Mouse (Mus musculus): ENCODE results near the gene Tmem242.
"Not testable (repeated sequence)": the region's sequence is repeated elsewhere in the genome, so short reads cannot be mapped to it uniquely, and the experiment has no call there.

Tmem242 gene

DNA sequence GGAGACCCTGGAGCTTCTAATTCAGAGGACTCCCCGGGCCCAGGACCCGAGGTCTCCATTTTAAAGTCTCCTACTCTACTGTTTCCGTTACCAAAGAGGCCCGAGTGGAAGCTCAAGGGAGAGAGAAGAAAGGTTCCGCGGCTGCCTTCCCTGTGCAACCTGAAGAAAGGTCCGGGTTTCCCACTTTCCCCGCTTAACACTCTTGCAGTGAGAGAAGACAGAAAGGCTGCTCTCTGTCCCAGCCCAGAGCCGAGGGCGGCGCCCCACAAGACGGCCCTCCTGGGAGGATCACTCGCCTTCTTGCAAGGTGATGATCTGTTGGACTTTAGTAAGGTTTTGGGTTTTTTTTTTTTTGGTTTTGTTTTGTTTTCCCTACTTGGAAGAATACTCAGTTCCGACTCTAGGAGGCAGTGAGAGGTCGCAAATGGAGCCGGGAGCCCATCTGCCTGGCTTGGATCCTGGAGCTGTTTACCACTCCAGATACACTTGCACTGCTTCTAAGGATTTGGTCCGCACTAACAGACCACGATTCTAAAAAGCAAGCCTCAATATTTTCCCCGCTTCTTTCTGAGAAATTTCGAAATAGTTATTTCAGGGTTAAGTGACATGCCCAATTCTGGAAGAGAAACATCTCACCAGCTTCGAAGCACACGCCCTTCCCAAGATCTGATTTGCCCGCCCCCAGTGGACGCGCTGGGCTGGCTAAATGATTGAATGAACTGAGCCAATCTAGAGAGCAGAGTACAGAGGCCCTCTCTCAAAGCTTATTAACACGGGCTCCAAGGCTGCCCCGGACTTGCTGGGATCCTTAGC lies at the start of gene Tmem242:
Tmem242 (minus strand) TSS at position 101 of the 813 bp plus-strand sequence.
- peak; percentile 92 to 96 for DNase-seq (ENCODE audit: low spot score in 2 of 2)

DNA sequence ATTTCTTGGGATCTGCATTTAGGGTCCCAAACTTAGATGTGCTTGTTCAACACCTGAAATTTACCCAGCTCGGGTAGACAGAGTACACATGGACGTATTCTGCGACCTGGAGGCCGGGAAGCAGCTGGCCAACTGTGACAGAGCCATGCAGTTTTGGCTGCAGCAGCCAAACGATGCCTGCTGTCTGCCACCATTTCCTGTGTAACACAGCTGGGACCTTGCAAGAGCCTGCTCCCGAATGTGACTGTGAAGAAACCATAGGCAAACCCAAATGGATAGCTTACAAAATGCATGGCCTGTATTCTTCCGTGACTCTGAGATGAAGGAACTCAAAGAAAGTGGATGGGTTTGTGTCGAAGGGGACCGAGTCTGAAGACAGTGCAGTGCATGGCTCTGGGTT lies 48.1 kb upstream of the Tmem242 start:
- DNase-seq (ENCODE audit: low spot score in 2 of 2): no peak

DNA sequence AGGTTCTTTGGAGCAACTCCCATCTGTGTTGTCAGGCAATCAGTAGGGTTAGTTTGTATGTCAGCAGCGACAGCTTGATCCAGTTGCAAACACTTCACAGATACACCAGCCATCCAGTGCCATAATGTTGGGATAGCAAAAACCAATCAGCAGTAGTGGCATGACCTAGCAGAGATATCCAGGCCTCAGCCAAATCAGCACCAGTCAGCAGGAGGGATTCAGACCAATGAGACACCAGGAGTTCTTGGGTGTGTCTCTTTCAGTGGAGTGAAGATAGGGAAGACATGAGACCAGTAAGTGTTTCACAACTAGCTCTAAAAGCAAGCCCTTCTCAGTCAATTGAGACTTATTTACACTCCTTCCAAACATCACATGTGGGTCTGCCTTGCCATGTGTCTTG lies 44.6 kb upstream of the Tmem242 start:
- DNase-seq (ENCODE audit: low spot score in 2 of 2): no peak

DNA sequence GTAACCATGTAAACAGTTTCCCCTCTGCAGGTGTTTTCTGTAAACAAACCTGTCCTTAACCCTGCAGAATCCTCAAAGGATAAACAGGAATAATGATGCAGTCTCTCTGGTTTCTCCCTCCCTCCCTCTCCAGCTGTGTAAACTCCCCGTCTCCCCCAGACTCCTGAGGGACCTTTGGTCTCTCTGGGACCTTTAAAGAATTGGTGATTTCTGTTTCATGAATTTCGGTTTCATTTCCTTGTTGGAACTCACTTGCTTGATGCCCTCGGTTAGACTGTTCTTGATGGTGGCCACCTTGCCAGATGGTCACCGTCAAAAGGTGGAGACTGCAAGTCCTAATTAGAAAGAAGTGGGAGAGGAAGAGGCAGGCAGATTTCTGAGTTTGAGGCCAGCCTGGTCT lies 43.4 kb upstream of the Tmem242 start:
- DNase-seq (ENCODE audit: low spot score in 2 of 2): no peak

DNA sequence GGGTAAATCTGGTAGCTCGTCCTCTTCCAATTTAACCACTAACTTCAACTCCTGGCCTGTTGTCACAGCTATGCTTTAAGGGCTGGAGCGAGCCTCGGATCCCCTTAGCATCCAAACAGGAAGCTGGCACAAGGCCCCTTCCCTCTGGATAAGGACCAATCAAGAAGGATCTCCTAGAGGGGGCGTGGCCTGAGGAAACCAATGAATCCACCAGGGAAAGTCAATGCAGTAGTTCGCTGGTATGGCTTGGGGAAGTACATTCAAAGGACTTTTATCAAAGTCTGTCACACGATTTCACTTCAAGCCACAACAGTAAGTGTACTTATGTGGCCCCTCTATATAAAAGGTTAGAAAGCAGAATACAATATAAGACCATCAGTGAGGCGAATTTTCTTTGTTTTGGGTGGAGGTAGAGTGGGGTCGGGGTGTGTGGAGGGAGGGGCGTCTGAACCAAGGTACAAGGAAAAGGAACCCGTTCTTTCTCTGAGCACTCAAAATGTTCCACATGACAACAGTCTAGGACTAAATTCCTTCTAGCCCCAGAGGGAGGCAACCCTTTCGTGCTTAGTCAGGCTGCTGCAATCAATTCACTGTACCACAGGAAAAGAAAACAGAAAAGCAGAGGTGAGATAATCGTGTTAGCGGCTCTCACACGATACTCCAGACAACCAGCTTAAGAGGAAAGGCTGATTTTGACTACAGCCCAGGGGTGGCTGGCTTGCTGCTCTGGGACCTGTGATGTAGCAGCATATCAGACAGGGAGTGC lies 36.1 kb upstream of the Tmem242 start:
- DNase-seq (ENCODE audit: low spot score in 2 of 2): no peak

DNA sequence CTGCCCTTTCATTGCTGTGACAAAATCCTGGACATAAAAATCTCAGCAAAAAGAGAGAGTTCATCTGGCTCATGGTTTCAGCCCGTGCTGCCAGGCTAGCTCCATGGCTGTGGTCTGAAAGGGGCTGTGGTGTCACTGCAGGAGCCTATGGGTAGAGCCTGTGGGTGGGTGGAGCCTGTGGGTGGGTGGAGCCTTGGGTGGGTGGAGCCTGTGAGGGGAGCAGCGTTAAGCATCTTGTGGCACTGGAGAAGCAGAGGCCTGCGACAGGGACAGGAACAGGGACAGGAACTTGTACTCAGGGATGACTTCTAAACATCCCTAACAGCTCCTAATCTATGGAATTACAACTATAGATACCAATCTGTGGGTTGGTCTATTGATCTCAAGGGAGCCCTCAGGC lies 32.2 kb upstream of the Tmem242 start:
- no peak for DNase-seq (ENCODE audit: low spot score in 2 of 2)

DNA sequence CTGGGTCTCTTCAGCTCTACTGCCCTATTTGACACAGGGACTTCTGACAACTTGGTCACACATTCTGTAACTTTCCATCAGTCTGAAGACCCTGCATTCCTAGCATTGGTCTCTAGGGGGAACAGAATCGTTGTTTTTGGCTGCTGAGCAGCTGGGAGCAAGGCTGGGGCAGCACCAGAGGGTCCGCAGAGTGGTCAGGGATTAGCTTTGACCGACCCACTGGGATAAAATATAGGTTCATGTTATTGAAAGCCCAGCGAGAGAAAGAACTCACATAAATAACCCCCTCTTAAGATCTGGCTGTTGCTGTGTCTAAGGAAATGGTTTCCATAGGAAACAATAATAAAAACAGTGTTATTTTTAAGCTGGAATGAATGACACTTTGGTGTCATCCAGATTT lies 27.1 kb upstream of the Tmem242 start:
- DNase-seq (ENCODE audit: low spot score in 2 of 2): no peak

DNA sequence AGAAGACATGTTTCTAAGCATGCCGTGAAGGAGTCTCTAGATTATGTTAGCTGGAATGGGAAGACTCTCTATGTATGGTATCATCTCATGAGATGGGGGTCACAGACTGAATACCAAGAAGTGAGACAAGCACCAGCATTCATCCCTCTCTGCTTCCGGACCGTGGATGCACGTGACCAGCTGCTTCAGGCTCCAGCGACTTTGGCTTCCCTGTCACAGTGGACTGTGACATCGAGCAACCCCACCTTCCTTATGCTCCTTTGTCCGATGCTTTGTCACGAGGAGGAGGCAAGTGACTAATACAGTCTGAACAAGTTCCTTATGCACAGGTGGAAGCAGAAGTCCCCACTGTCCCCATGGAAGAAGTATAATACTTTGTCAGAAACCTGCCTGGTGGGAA lies 26.7 kb upstream of the Tmem242 start:
- no peak for DNase-seq (ENCODE audit: low spot score in 2 of 2)

DNA sequence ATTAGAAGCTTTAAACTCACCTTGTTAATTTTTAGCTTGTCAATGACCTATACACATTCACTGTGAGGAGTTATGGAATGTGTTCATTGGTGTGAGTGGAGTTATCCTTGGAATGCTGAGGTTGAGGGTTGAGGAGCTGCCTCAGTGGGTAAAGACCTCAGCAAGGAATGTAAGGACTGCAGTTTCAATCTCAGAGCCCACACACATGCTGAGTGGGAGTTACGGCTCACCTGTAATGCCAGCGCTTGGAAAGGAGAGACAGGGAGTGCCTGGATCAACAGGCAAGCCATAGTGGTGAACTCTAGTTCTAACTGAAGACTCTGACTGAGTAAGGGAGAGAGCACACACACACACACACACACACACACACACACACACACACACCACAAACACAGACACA lies 23.9 kb upstream of the Tmem242 start:
- DNase-seq (ENCODE audit: low spot score in 2 of 2): no peak

DNA sequence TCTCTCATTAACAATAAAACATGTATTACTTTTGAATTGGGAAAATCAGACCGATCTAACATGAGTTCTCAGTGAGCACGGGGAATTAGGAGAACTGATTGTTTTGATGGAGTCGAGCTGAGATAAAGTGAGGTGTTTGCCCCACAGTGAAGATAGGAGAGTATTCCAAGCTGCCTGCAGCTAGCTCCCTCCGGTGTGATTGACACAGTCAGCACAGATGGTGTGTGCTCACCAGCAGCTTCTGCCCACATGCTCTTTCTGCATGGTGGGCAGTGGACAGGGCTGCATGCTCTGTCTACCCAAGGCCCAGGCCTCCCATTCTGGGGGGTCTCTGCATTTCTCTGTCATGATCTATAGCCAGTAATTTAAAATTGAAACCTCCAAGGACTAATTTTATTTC lies 13.6 kb upstream of the Tmem242 start:
- DNase-seq (ENCODE audit: low spot score in 2 of 2): no peak

DNA sequence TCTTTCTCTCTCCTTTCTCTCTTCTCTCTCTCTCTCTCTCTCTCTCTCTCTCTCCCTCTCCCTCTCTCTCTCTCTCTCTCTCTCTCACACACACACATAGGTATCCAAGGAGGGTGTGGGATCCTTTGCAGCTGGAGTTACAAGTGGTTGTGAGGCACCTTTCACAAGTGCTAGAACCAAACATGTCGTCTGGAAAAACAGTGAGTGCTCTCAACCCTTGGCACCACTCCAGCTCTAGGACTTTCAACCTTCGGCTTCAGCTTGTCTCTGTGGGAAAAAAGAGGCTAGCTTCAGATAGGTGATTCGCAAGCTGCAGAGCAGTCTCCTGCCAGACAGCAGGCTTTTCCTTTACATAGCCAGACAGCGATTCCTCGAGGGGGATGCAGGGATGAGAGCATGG lies 3.7 kb upstream of the Tmem242 start:
- no peak for DNase-seq (ENCODE audit: low spot score in 2 of 2)

DNA sequence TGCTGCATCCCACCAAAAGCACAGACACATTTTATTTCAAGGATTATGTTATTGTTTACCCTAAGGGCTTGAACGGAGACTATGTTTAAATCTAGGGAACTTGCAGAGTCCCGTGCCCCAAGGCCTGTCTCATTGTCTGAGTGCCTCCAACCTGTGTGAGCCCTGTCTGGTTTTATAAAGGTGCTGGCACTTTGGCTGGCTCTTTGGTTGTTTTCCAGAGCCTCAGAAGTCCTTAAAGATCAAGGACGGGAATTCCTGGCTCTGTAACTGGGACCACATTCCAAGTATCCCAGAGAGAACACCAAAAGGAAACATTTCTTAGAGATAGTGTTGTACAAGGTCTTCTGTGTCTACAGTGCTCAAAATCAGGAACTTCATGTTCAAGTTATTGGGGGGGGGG lies 3.2 kb upstream of the Tmem242 start:
- no peak for DNase-seq (ENCODE audit: low spot score in 2 of 2)

DNA sequence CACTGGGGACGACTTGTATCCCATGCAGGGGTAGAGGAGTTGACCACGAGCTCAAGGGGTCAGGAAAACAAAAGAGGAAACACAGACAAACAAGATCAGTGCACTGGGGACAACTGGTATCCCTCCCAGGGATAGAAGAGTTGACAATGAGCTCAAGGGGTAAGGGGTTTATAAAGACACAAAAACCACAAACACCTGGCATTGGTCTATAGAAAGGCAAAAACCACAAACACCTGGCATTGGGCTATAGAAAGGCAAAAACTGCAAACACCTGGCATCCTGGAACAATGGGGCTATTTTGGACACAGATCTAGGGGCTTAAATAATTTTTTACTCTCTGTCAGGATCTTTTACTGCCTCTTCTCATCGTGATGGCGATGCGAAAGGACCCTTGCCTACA lies 2.3 kb upstream of the Tmem242 start:
- not testable (repeated sequence) for DNase-seq (ENCODE audit: low spot score in 2 of 2)

DNA sequence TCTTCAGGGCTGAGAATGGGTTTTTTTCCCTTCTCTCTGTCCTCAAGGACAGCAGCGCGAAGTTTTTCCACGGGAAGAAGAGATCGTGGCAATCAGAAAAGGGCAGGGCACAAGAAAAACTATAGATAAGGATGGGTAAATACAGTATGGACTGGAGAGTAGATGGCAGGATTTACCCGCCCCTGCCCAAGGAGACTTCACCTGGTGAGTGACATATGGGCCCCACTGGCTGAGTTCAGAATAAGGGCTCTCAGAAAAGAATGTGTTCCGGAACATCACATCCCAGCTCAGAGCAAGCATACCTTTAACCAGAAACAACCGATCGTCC lies 264 bp downstream of the Tmem242 start:
- no peak for DNase-seq (ENCODE audit: low spot score in 2 of 2)

DNA sequence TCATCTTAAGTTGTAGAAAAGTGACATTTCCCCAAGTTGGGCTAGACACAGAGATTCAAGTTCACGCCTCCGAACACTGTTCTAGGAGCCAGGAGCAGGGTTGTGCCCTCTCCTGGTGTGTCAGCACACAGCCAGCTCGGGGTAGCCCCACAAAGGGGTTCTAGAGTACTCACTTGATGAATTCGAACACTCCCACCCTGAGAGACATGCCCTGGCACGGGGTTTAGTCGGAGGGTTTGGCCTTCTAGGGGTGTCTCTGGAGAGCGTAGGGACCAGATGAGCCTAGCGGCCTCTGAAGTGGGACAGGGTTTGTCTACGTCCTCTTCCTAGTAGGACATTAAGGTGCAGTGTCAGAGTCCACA lies 10.3 kb downstream of the Tmem242 start:
- no peak for DNase-seq (ENCODE audit: low spot score in 2 of 2)

DNA sequence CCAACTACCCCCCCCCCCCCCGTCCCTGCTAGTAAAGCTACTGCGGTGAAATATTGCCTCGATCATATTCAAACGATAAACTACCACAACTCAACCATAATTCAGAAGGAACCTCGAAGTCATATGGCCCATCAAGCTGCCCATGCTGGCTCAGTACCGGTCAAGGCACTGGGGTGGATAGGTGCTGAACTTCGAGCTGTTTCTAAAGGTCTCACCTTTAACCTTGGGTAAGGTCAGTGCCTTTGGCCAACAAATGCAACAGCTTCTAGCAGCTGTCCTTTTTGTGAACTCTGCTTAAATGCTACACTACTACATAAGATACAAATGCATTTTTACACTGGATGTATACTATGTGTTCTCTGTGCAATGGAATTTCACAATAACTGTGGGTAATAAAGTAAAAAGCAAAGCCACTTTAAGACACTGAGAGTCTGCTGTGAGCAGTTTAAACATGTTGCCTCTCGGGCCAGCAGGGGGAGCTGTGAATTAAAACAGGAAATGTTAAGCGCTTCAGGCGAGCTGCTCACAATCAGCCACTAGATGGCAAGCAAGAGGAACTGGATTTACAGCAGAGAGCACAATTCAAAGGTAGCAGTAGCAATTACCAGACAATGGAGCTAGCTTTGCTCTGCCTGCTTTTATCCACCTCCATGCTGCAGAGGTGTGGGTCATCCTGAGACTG lies 10.8 kb downstream of the Tmem242 start:
- DNase-seq (ENCODE audit: low spot score in 2 of 2): peak; percentile 91 to 92

DNA sequence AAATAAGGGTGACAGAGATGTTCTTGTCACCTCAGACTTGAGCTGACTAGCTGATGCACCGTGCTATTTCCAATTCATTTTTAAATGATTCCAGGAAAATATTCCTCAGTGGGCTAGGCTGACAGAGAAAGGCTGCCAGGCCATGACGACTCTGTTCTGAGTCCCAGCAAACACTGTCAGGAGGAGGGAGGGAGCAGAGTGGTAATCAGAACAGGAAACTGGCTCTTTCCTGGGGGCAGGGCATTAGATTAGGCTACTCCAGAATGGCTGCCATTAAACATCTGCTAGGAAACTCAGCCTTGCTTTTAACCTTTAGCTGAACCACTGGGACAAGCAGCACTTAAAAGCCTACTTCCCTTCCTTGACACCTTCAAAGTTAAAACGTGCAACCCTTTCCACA lies 14.9 kb downstream of the Tmem242 start:
- no peak for DNase-seq (ENCODE audit: low spot score in 2 of 2)

DNA sequence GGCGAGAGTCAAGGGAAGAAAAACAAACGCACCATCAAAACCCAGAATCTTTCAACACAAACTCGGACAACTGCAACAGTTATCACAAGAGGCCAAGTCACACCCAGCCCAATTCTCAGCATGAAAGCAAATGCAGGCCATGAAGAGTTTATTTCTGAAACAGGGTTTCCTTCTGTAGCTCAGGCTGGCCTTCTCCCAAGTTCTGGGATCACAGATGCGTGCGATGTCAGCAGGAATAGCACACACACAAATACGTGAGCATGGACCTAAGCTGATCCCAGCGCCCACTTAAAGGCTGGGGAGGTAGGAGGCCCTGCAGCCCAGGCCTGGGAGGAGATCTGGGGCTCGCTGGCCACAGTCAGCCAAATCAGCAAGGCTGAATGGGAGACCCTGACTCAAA lies 15.9 kb downstream of the Tmem242 start:
- no peak for DNase-seq (ENCODE audit: low spot score in 2 of 2)

DNA sequence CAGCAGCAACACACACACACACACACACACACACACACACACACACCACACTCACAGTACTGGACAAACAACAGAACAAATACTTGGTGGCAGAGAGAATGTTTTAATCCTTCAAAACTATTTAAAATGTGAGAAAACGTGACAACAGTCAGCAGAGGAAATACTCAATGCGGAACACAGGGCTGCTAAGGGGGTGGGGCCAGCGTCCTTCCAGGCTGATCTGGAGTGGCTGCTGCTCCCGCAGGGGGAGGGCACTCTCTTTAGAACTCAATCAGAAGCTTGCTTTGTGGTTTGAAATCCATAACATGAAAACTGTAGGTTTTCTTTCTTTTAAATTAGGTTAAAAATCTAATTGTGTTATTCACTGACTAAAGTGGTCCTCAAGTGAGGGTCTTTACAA lies 18.2 kb downstream of the Tmem242 start:
- no peak for DNase-seq (ENCODE audit: low spot score in 2 of 2)

DNA sequence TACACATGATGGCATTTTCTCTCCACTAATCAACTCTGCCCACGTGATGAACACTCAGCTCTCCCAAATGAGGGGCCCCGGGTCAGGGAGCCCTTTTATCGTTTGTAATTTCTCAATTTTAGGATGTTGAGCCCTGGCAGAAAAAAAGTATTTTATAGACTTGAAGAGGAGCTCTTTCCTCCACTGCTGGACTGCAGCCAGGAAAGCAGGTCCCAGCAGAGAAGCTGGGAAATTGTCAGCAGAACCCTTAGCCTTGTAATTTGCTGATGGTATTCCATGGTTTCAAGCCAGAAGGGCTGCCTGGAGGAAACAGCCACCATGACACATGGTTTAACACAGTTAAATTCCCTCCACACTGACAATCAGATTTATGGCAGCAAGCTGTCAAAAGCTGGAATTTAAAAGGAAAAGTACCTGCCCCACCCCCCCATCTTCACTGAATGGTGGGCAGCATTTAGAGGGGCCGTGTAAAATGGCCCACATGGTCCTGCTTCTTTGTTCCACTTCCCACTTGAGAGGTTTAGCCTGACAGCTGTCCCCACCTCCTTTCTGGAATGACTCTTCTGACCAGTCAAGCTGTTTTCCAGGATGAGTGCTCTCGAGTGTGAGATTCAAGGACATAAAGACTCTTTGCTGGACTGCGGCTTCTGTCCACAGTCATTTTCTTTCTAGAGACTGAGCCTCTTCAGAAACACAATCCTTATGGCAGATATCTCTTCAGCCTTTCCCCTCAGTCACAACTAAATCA lies 20.1 kb downstream of the Tmem242 start:
- no peak for DNase-seq (ENCODE audit: low spot score in 2 of 2)

DNA sequence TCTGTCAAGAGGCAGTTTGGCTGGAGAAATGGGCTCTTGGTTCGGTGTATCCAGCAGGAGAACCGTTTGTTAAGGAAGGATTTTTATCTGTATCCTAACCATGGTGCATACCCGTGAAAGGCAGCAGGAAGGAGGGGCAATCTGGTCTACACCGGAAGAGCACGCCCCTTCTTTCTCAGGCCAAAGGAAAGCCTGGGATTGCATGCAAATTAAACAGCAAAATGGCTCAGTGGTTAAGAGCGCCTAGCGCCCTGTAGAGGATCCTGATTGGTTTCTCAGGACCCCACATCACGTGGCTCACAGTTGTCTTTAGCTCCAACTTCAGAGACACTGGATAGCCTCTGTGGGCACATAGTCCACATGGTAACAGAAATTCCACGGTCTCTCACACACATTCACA lies 21.0 kb downstream of the Tmem242 start:
- no peak for DNase-seq (ENCODE audit: low spot score in 2 of 2)

DNA sequence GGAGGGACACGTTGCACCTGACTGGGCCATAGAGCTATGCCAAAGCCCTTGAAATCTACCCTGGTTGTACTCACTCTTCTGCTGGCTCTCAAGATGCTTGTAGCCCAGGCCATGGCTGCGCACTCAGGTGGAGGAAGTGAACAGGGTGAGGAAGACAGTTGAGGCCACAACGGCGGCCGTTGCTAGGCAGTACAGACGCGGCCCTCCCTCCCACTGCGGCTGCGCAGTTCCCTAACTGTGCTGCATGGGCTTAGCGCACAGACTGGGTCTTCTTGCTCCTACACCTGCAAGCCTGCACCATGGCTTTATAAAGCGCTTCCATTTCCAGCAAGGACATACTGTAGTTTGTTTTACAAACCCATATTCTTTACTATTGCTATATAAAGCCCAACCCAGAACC lies 21.5 kb downstream of the Tmem242 start, which contains the start of gene Ldhal6b:
Ldhal6b (minus strand) TSS at position 223 of the 400 bp plus-strand sequence.
- DNase-seq (ENCODE audit: low spot score in 2 of 2): no peak

Data from frontal cortex, postnatal 25 days (tissue).